Mouse (Mus musculus) left cerebral cortex, postnatal 10 days (tissue): ENCODE data around the gene Olfr194. TPM values are rescaled to one million over a fixed set of nuclear protein-coding genes. Genes with fewer than 3 reads are reported as not detected.
"Not testable (repeated sequence)": the region's sequence is repeated elsewhere in the genome, so short reads cannot be mapped to it uniquely, and the experiment has no call there.

Experiments
- DNase-seq, 2 experiments: peaks; one replicate each; pipeline ENCODE4 v3.0.0; 2021 to 2022; ENCODE audit warnings: low spot score in 2 of 2, mixed read lengths in 1 of 2; ENCODE audit errors: extremely low spot score in 1 of 2
- intact Hi-C: fragments of 180-260 bp; cut with DNase I; formaldehyde crosslinking; loops from one replicate; pipeline ENCODE4 v1.15.1; 2025
- total RNA-seq, 2 experiments: library from RNA; stranded (reverse); gene quantifications; 2 replicates each; pipeline ENCODE4 v1.2.3; 2021

Gene Olfr194
- total RNA-seq: not detected

DNA sequence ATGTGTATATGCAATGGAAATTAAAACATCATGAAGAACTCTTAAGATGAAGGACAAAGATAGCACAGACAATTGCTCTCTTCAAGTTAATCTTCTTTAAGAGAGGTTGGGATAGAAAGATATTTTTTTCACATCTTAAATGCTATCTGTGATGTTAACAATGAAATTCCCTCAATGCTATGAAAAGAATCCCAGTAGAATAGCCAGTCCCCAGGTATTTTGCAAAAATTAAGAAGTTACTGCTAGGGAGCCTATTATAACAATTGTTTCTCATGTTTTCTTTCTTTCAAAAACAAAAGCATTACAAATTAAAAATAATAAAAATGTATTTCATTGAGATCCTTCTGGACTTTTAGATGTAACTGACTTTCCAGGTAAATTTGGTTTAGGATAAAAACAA is at the start of gene Olfr194:
TSS of gene Olfr194 (minus strand) at position 101 of the 400 bp plus-strand sequence.
- intact Hi-C loops: no loop called here
- DNase-seq: no peak

DNA sequence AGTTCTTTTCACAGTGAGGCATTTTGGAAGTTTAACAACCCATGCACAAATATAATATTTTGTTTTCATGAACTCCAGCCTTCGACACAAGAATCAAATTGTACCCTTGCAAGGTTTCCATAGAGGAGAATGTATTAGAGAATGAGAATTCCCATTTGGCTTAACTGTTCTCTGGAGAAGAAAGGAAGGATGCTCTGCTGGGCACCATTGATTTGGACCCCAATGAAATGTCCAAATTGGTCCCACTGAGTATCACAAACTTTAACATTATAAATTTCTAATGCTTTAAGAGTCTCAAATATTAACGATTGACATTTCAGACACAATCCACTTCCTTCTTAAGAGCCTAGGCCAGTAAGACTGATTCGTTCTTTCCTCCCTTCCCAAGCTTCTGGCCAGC is 49.5 kb upstream of the Olfr194 start, which contains the start of gene Olfr196:
TSS of gene Olfr196 (minus strand) at position 101 of the 400 bp plus-strand sequence.
- intact Hi-C loops: no loop called here

DNA sequence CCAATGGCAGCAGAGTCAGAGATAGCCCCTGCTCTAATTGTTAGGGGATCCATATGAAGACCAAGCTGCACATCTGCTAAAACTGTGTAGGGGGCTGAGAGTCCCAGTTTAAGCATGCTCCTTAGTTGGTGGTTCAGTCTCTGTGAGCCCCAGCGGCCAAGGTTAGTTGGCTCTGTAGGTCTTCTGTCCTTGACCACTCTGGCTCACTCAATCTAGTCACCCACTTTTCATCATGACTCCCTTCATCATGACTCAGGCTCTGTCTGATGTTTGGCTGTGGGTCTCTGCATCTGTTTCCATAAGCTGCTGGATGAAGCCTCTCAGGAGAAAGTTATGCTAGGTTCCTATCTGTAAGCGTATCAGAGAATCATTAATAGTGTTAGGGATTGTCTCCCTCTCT is 31.1 kb upstream of the Olfr194 start:
- DNase-seq: no peak
- intact Hi-C loops: no loop called here

More for the DNA sequence above, 49.5 kb upstream of the Olfr194 start, which contains the start of gene Olfr196:
- DNase-seq: no peak

DNA sequence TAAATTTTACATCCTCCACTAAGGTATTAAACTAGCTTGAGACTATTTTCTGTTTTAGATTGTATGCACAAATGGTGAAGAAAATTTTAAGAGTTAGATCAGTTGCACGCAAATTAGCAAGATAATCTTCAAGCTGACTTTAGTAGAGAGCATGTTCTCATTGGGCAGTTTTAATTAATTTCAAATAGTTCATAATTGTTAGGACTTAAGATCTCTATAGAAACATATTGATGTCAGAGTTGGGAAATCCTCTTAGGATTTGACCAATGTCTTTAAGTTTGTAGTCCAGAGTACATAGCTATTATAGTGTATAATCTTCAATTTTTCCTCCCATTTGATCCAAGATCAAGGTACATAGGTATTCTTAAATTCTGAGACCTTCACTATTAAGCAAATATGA is 25.9 kb upstream of the Olfr194 start, which contains the start of gene Olfr195:
TSS of gene Olfr195 (plus strand) at position 301 of the 400 bp plus-strand sequence.
- intact Hi-C loops: no loop called here
- DNase-seq: no peak

DNA sequence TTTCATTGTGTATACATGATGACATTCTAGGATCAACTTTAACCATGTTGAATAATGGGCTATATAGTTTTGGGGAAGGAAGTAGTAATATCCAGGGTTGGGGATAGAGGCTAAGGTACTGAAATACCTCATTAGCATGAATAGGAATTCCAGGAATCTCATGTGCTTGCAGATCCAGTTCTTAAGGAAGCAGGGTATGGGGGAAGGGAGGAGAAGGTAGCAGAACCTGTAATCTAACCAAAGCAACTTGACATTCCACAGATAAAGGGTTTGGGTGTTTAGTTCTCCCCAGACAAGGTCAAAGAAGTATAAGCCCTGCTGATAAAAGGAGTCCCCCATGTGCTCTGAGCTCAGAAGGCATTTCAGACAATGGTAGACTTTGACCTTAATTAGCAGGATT is 20.2 kb upstream of the Olfr194 start:
- no peak for DNase-seq

DNA sequence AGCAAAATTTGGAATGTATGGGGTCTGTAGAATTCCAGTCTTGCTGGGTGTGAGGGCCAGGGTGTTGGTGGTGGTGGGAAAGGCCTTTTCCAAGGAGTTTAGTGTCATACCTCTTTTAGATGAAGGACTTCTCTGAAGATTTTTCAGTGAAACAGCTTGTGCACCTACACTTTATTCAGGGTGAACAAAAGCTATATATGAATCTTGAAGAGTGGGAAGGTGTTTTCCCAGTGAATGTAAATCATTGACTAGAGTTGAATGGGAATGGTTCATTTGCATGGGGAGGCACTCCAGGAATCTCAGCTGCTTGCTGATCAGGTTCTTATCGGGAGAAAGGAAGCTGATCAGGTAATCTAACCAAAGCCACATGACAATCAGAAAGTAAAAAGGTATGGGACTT is 9.9 kb upstream of the Olfr194 start:
- intact Hi-C loops: no loop called here
- no peak for DNase-seq

More for the DNA sequence above, 20.2 kb upstream of the Olfr194 start:
- intact Hi-C loops: no loop called here

DNA sequence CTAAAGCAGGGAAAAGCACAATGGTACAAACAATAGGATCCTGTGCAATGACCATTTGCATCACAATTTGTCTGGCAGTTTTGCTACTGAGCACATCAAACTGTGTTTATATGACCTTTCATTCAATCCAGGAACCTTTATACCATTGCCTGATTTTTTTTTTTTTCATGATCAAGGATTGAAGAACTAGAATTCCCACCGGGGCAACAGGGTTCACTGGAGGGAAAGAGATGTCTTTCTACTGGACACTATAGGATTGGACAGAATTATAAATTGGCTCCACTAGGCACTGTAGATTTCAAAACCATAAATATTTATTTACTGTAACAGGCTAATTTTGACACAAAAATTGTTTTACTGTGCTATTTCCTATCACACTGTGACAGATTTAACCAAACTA is 9.1 kb downstream of the Olfr194 start, which contains the start of gene Olfr193:
TSS of gene Olfr193 (minus strand) at position 101 of the 400 bp plus-strand sequence.
- intact Hi-C loops: no loop called here
- DNase-seq: no peak

DNA sequence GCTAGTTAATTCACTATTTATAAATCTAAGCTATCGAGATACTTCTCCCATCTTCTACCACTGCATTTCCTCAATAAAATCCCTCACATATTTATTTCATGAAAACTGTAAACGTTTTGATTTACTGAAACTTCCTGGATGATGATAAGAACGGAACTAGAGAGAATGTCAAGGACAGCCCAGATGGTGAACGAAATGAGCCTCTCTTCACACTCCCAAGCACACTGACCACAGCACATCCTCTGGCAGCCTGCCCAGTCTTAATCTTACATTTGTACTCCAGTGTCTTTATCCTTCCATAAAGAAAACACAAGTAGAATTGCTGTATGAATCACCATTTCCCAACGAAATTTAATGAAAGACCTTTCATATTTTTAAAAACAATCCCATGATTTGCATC is 12.3 kb downstream of the Olfr194 start:
- intact Hi-C loops, DNase-seq: not testable (repeated sequence)

DNA sequence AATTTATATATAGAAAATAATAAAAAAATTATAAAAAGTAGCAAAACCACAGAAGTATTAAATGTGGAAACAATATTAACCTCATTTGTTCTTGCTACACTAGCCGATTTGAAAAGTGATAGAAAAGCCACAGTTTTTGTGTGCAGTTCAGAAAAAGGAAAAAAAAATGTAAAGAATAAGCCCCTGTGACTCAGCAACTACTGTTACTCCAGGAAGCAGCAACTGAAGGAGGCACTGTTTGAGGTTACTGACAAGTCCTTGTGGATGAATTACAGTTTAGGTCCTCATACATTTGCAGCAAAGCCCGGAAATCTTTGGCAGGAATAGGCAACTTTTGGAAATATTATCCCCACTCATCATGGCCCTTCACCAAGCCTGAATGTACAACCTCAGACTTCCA is 15.6 kb downstream of the Olfr194 start:
- intact Hi-C loops: no loop called here
- DNase-seq: no peak

DNA sequence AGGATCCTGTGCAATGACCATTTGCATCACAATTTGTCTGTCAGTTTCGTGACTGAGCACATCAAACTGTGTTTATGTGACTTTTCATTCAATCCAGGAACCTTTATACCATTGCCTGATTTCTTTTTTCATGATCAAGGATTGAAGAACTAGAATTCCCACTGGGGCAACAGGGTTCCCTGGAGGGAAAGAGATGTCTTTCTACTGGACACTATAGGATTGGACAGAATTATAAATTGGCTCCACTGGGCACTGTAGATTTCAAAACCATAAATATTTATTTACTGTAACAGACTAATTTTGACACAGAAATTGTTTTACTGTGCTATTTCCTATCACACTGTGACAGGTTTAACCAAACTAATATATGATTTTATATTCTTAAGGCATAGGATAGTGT is 31.1 kb downstream of the Olfr194 start, which contains the start of gene Olfr191:
TSS of gene Olfr191 (minus strand) at position 101 of the 400 bp plus-strand sequence.
- not testable (repeated sequence) for DNase-seq

DNA sequence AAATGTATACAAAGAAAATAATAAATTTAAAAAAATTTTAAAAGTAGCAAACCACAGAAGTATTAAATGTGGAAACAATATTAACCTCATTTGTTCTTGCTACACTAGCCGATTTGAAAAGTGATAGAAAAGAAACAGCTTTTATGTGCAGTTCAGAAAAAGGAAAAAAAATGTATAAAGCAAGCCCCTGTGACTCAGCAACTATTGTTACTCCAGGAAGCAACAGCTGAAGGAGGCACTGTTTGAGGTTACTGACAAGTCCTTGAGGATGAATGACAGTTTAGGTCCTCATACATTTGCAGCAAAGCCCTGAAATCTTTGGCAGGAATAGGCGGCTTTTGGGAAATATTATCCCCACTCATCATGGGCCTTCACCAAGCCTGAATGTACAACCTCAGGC is 39.8 kb downstream of the Olfr194 start:
- intact Hi-C loops, DNase-seq: not testable (repeated sequence)

More for the DNA sequence above, 31.1 kb downstream of the Olfr194 start, which contains the start of gene Olfr191:
- intact Hi-C loops: not testable (repeated sequence)

DNA sequence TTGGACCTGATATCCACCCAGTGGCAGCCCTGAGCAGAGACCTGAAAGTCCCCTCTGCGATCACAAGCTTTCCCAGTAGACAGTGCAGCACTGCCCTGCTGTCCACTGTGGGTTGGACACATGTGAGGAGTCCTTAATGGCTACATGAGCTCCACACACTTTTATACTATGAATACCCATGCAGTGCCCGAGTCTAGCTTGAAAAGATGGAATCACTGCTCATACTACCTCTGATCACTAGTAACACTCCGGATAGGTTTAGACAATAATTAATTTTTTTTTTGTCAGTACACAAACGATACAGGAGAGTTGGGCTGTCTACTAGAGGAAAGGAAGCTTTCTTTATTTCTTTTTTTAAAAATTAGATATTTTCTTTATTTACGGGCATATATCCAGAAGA is 43.0 kb downstream of the Olfr194 start, which contains the start of gene Olfr190:
TSS of gene Olfr190 (minus strand) at position 101 of the 400 bp plus-strand sequence.
- intact Hi-C loops: no loop called here
- no peak for DNase-seq

DNA sequence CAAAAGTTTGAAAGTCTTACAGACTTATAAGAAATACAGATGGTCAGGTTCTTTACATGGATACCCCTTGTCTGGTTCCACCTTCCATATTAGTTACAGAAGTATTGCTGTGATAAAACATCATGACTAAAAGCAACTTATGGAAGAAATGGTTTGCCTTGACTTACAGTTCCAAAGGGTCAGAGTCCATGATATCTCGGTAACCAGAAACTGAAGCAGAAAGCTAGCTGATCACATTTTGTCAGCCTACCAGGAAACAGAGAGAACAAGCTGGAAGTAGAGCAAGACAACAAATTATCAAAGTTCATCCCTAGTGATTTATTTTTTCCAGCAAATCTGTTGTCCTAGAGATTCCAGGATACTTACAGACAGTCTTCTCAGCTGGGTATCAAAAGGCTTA is 47.3 kb downstream of the Olfr194 start:
- intact Hi-C loops: no loop called here
- DNase-seq: no peak

DNA sequence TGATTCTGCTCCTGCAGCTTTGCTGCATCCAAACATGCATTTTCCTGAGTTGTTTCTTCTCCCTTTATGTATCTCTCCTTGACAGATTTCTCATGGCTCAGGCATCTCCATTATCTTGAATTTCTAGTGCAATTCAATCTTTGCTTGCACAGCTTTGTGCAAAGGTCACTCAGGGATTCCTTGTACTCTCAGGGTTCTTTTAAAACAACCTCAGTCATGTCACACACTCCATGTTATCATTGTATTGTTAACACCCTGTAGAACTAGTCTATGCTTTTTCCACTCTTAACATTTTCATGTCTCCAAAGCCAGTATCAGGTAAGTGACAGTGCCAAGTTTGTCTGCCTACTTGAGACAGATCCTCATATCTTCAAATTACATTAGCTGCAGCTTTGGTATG is 49.1 kb downstream of the Olfr194 start:
- no peak for DNase-seq
- intact Hi-C loops: no loop called here

Other genes with a start within 250 kb of the Olfr194 start
- not detected for gene Olfr177, start 246.3 kb downstream of the Olfr194 start, total RNA-seq
- gene Olfr178, start 229.0 kb downstream of the Olfr194 start, total RNA-seq: not detected
- gene Olfr181, start 192.3 kb downstream of the Olfr194 start, total RNA-seq: not detected
- gene Olfr180, start 191.7 kb downstream of the Olfr194 start, total RNA-seq: not detected
- not detected for gene Olfr183, start 125.7 kb downstream of the Olfr194 start, total RNA-seq
- gene Olfr186, start 90.8 kb downstream of the Olfr194 start, total RNA-seq: not detected
- gene Olfr187, start 81.3 kb downstream of the Olfr194 start, total RNA-seq: not detected
- not detected for gene Olfr190, start 43.1 kb downstream of the Olfr194 start, total RNA-seq
- not detected for gene Olfr191, start 31.2 kb downstream of the Olfr194 start, total RNA-seq
- gene Olfr193, start 9.2 kb downstream of the Olfr194 start, total RNA-seq: not detected
- gene Olfr195, start 26.0 kb upstream of the Olfr194 start, total RNA-seq: not detected
- gene Olfr196, start 49.4 kb upstream of the Olfr194 start, total RNA-seq: not detected
- gene Olfr198, start 82.5 kb upstream of the Olfr194 start, total RNA-seq: not detected
- gene Olfr199, start 98.7 kb upstream of the Olfr194 start, total RNA-seq: not detected
- gene Olfr201, start 151.6 kb upstream of the Olfr194 start, total RNA-seq: not detected
- not detected for gene Olfr202, start 165.7 kb upstream of the Olfr194 start, total RNA-seq
- not detected for gene Olfr203, start 177.8 kb upstream of the Olfr194 start, total RNA-seq
- not detected for gene Olfr204, start 197.2 kb upstream of the Olfr194 start, total RNA-seq
- gene Olfr205, start 210.1 kb upstream of the Olfr194 start, total RNA-seq: not detected
- gene Olfr206, start 228.2 kb upstream of the Olfr194 start, total RNA-seq: not detected
- gene Olfr209, start 242.9 kb upstream of the Olfr194 start, total RNA-seq: not detected